Mouse (Mus musculus) heart, adult 2 months (tissue): ENCODE results near the gene Dbr1. TPM values are rescaled to one million over a fixed set of nuclear protein-coding genes. Genes with fewer than 3 reads are reported as not detected.
A peak's percentile ranks its signal among the peaks of the same experiment; 100 is the strongest.

Experiments
- DNase-seq, 2 experiments: peaks; one replicate each; pipeline ENCODE4 v3.0.0; 2021
- H3K27ac ChIP-seq: fragments of 200-600 bp; 2 replicates; pipeline ENCODE4 v1.8.1; 2022
- H3K27me3 ChIP-seq: fragments of 200-500 bp; 2 replicates; pipeline ENCODE4 v1.6.1; 2012; ENCODE audit warnings: mild to moderate bottlenecking, low read length, inconsistent platforms, mixed read lengths; ENCODE audit not compliant: control insufficient read depth, insufficient read depth
- H3K36me3 ChIP-seq: fragments of 200-500 bp; 2 replicates; pipeline ENCODE4 v1.6.1; 2012; ENCODE audit warnings: low read length, inconsistent platforms; ENCODE audit not compliant: control insufficient read depth, insufficient read depth
- H3K4me1 ChIP-seq: fragments of 200-500 bp; 2 replicates; pipeline ENCODE4 v1.6.1; 2011; ENCODE audit warnings: low read length; ENCODE audit not compliant: control insufficient read depth, insufficient read depth
- H3K4me3 ChIP-seq: fragments of 200-600 bp; 2 replicates; pipeline ENCODE4 v1.8.1; 2022
- H3K79me2 ChIP-seq: fragments of 200-500 bp; replicated peaks from 2 replicates; pipeline ENCODE4 v1.6.1; 2012; ENCODE audit warnings: mild to moderate bottlenecking, inconsistent platforms, low read length, moderate library complexity, mixed read lengths; ENCODE audit not compliant: control insufficient read depth, insufficient read depth
- H3K9ac ChIP-seq: fragments of 200-500 bp; 2 replicates; pipeline ENCODE4 v1.6.1; 2012; ENCODE audit warnings: low read depth, mild to moderate bottlenecking, control low read depth, inconsistent platforms, low read length, mixed read lengths
- CTCF ChIP-seq: fragments of 200-600 bp; IDR thresholded peaks from 2 replicates; pipeline ENCODE4 v1.8.1; 2022; ENCODE audit warnings: antibody characterized with exemption, mild to moderate bottlenecking, moderate library complexity
- EP300 ChIP-seq: fragments of 200-500 bp; IDR thresholded peaks from 2 replicates; pipeline ENCODE4 v1.6.1; 2011; ENCODE audit warnings: low read depth, low read length, control low read depth; ENCODE audit not compliant: insufficient read depth
- POLR2A ChIP-seq: fragments of 200-500 bp; IDR thresholded peaks from 2 replicates; pipeline ENCODE4 v1.6.1; 2011; ENCODE audit warnings: mild to moderate bottlenecking, low read depth, low read length, control low read depth; ENCODE audit not compliant: insufficient read depth
- WGBS: fragments of 180-500 bp; shearing (Covaris S2); methylation state at CpG from one replicate; pipeline ENCODE4 v1.1.7; 2018; 5-methylcytosine and 5-hydroxymethylcytosine counted together
- intact Hi-C: fragments of 180-260 bp; cut with DNase I; formaldehyde crosslinking; loops from one replicate; pipeline ENCODE4 v1.15.1; 2025
- polyA plus RNA-seq: library from polyadenylated mRNA; depleted of rRNA; stranded (reverse); fragments of >200 nt; gene quantifications from 2 replicates; pipeline ENCODE4 v1.2.3, GENCODE M21; 2012
- total RNA-seq, 2 experiments: library from RNA; stranded (reverse); gene quantifications; 2 replicates each; pipeline ENCODE4 v1.2.3; 2021

The Dbr1 gene
- total and polyA plus RNA-seq, 3 experiments = 2.5 to 5.8 (median 4.5) TPM

- no peak overlapping the region for H3K27ac ChIP-seq
- H3K4me3 ChIP-seq = no peak overlapping the region
- H3K79me2 ChIP-seq = no peaks in the 10 kb centered on the region
- no peaks in the 10 kb centered on the region for H3K4me1 ChIP-seq
- H3K36me3 ChIP-seq = no peaks in the 10 kb centered on the region
- no peak for DNase-seq
- H3K9ac ChIP-seq = no peak overlapping the region
- H3K27me3 ChIP-seq = no peaks in the 10 kb centered on the region
- TF ChIP-seq EP300 (no peak), CTCF (no peak)
- WGBS = 61% methylated on average over 6 of the region's 6 CpGs
- intact Hi-C loops = no loop called here
Observed at GRCm38 (mm10) chr9:99624117-99624516, 48.5 kb downstream of the Dbr1 start.

GRCm38 (mm10) chr9:99628581-99628980, 53.0 kb downstream of the Dbr1 start:
- no peak overlapping the region for H3K9ac ChIP-seq
- no peak for TF ChIP-seq CTCF
- TF ChIP-seq POLR2A = no peak
- TF ChIP-seq EP300 = no peak
- 70% methylated on average over 4 of the region's 4 CpGs for WGBS
- no peak for DNase-seq
- no peak overlapping the region for H3K4me3 ChIP-seq
- H3K36me3 ChIP-seq = no peaks in the 10 kb centered on the region
- H3K79me2 ChIP-seq = no peaks in the 10 kb centered on the region
- H3K27me3 ChIP-seq = no peaks in the 10 kb centered on the region
- peak overlapping the region; percentile 80; the same call in 1 of the 2 replicates for H3K27ac ChIP-seq
- intact Hi-C loops = no loop called here
- 0 out of 2 replicates have a peak, but pooled peaks cover 1% of the 10 kb centered on the region for H3K4me1 ChIP-seq

- peak within 1 kb of the TSS; percentile 80 for H3K27ac ChIP-seq
- H3K36me3 ChIP-seq = no peaks in the 10 kb centered on the region
- no peaks in the 10 kb centered on the region for H3K27me3 ChIP-seq
- no peaks in the 10 kb centered on the region for H3K79me2 ChIP-seq
- 0 out of 2 replicates have a peak, but pooled peaks cover 1% of the 10 kb centered on the region for H3K4me1 ChIP-seq
- WGBS = 1% methylated on average over 44 of the region's 44 CpGs
- H3K4me3 ChIP-seq = peak within 1 kb of the TSS; percentile 60
- TF ChIP-seq CTCF = no peak
- TF ChIP-seq EP300 = no peak
- no peak for TF ChIP-seq POLR2A
- peak; percentile 69 to 72 for DNase-seq
- intact Hi-C loops = no loop called here
- peak within 1 kb of the TSS; percentile 29 for H3K9ac ChIP-seq
Observed at GRCm38 (mm10) chr9:99629281-99630011, 53.8 kb downstream of the Dbr1 start, which contains the start of gene Dzip1l. Dzip1l (plus strand) TSS chr9:99629496.

- peak overlapping the region; percentile 60 for H3K4me3 ChIP-seq
- intact Hi-C loops = no loop called here
- DNase-seq = peak; percentile 20 to 39
- 0 out of 2 replicates have a peak, but pooled peaks cover 1% of the 10 kb centered on the region for H3K4me1 ChIP-seq
- 2% methylated on average over 11 of the region's 11 CpGs for WGBS
- TF ChIP-seq EP300 (no peak), CTCF (no peak), POLR2A (no peak)
- peak overlapping the region; percentile 29 for H3K9ac ChIP-seq
- no peaks in the 10 kb centered on the region for H3K79me2 ChIP-seq
- H3K27me3 ChIP-seq = no peaks in the 10 kb centered on the region
- H3K36me3 ChIP-seq = no peaks in the 10 kb centered on the region
- peak overlapping the region; percentile 80 for H3K27ac ChIP-seq
Observed at GRCm38 (mm10) chr9:99630071-99630470, 54.5 kb downstream of the Dbr1 start.

- 68% methylated on average over 9 of the region's 9 CpGs for WGBS
- Histone ChIP-seq H3K36me3 (no peaks in the 10 kb centered on the region), H3K9ac (peak overlapping the region; percentile 29; the same call in 1 of the 2 replicates), H3K79me2 (no peaks in the 10 kb centered on the region), H3K27me3 (no peaks in the 10 kb centered on the region), H3K4me3 (peak overlapping the region; percentile 60), H3K4me1 (0 out of 2 replicates have a peak, but pooled peaks cover 1% of the 10 kb centered on the region), H3K27ac (peak overlapping the region; percentile 80; the same call in 1 of the 2 replicates)
- intact Hi-C loops = no loop called here
- TF ChIP-seq CTCF (no peak), EP300 (no peak), POLR2A (no peak)
- no peak for DNase-seq
Observed at GRCm38 (mm10) chr9:99630528-99631125, 55.0 kb downstream of the Dbr1 start.

GRCm38 (mm10) chr9:99631781-99632180, 56.2 kb downstream of the Dbr1 start:
- 0 out of 2 replicates have a peak, but pooled peaks cover 1% of the 10 kb centered on the region for H3K4me1 ChIP-seq
- H3K36me3 ChIP-seq = no peaks in the 10 kb centered on the region
- H3K27me3 ChIP-seq = no peaks in the 10 kb centered on the region
- H3K4me3 ChIP-seq = peak overlapping the region; percentile 17; the same call in 1 of the 2 replicates
- TF ChIP-seq CTCF = no peak
- no peak for TF ChIP-seq POLR2A
- no peak for TF ChIP-seq EP300
- H3K27ac ChIP-seq = no peak overlapping the region
- no peaks in the 10 kb centered on the region for H3K79me2 ChIP-seq
- 60% methylated on average over 2 of the region's 2 CpGs for WGBS
- intact Hi-C loops = no loop called here
- no peak for DNase-seq
- H3K9ac ChIP-seq = no peak overlapping the region
